Mouse (Mus musculus) frontal cortex, postnatal 36 days (tissue): ENCODE data around the gene Hdx.

Source experiments
- DNase-seq, 2 experiments: peaks; one replicate each; pipeline ENCODE4 v3.0.0; 2022; ENCODE audit warnings: low spot score in 2 of 2

The Hdx gene

GRCm38 (mm10) chrX:111696356-111697282, at the start of gene Hdx:
Gene Hdx, minus strand, starts transcription at chrX:111697079.
- DNase-seq: peak; percentile 48 to 60

- no peak for DNase-seq
Observed at GRCm38 (mm10) chrX:111685665-111686064, 11.2 kb downstream of the Hdx start.

GRCm38 (mm10) chrX:111671685-111672084, 25.2 kb downstream of the Hdx start:
- no peak for DNase-seq

- DNase-seq: no peak
Observed at GRCm38 (mm10) chrX:111660381-111660780, 36.5 kb downstream of the Hdx start.

GRCm38 (mm10) chrX:111658671-111659070, 38.2 kb downstream of the Hdx start:
- DNase-seq: no peak

- no peak for DNase-seq
Observed at GRCm38 (mm10) chrX:111644945-111645344, 51.9 kb downstream of the Hdx start.

- DNase-seq: no peak
Observed at GRCm38 (mm10) chrX:111640616-111641015, 56.3 kb downstream of the Hdx start.

GRCm38 (mm10) chrX:111597631-111598161, 99.2 kb downstream of the Hdx start:
- DNase-seq: no peak

- DNase-seq: no peak
Observed at GRCm38 (mm10) chrX:111587616-111588015, 109.3 kb downstream of the Hdx start.

- no peak for DNase-seq
Observed at GRCm38 (mm10) chrX:111577044-111577443, 119.8 kb downstream of the Hdx start.

- DNase-seq: no peak
Observed at GRCm38 (mm10) chrX:111537859-111538258, 159.0 kb downstream of the Hdx start, which contains the start of gene Rps6ka6. Gene Rps6ka6, minus strand, starts transcription at chrX:111537959.
